Mouse (Mus musculus) T-helper 17 cell (primary cell): ENCODE results near the gene Col23a1.

Source experiments
- in situ Hi-C, 2 experiments: fragments of 300-600 bp; cut with MboI, MseI; formaldehyde crosslinking; loops; 1 replicate in 1 of 2; 2 replicates in 1 of 2; pipeline ENCODE4 v1.15.1; 2025; ENCODE audit warnings: high pct_unique_total_duplicates in 2 of 2

Gene Col23a1

GRCm38 (mm10) chr11:51470383-51471144, 180.8 kb downstream of the Col23a1 start:
- in situ Hi-C loops, result no loop called here

GRCm38 (mm10) chr11:51473686-51474085, 184.0 kb downstream of the Col23a1 start:
- in situ Hi-C loops, result no loop called here

- in situ Hi-C loops, result no loop called here
These were observed 186.8 kb downstream of the Col23a1 start for GRCm38 (mm10) chr11:51476543-51476942.

GRCm38 (mm10) chr11:51477571-51477970, 187.9 kb downstream of the Col23a1 start:
- in situ Hi-C loops, result no loop called here

- in situ Hi-C loops, result no loop called here
These were observed 192.5 kb downstream of the Col23a1 start for GRCm38 (mm10) chr11:51482251-51482650.

- in situ Hi-C loops, result no loop called here
These were observed 195.4 kb downstream of the Col23a1 start for GRCm38 (mm10) chr11:51485051-51485521.

- in situ Hi-C loops, result no loop called here
These were observed 196.2 kb downstream of the Col23a1 start for GRCm38 (mm10) chr11:51485775-51486464.

GRCm38 (mm10) chr11:51488813-51489212, 199.1 kb downstream of the Col23a1 start:
- in situ Hi-C loops, result no loop called here

GRCm38 (mm10) chr11:51493421-51493820, 203.7 kb downstream of the Col23a1 start:
- in situ Hi-C loops, result no loop called here

- in situ Hi-C loops, result no loop called here
These were observed 204.5 kb downstream of the Col23a1 start for GRCm38 (mm10) chr11:51494178-51494577.

GRCm38 (mm10) chr11:51499776-51500175, 210.1 kb downstream of the Col23a1 start:
- in situ Hi-C loops, result loop anchor here in 1 of 2 experiments (25.0 kb wide), 1 partner anchor 1862 kb away; no protein-coding TSS in a partner anchor

- in situ Hi-C loops, result loop anchor here in 1 of 2 experiments (25.0 kb wide), 1 partner anchor 1865 kb away; no protein-coding TSS in a partner anchor
These were observed 212.7 kb downstream of the Col23a1 start for GRCm38 (mm10) chr11:51502431-51502851.

GRCm38 (mm10) chr11:51504946-51505345, 215.2 kb downstream of the Col23a1 start:
- in situ Hi-C loops, result loop anchor here in 1 of 2 experiments (25.0 kb wide), 1 partner anchor 1868 kb away; no protein-coding TSS in a partner anchor

GRCm38 (mm10) chr11:51508053-51508452, 218.3 kb downstream of the Col23a1 start:
- in situ Hi-C loops, result loop anchor here in 1 of 2 experiments (25.0 kb wide), 1 partner anchor 1871 kb away; no protein-coding TSS in a partner anchor

- in situ Hi-C loops, result loop anchor here in 1 of 2 experiments (25.0 kb wide), 1 partner anchor 1872 kb away; no protein-coding TSS in a partner anchor
These were observed 219.5 kb downstream of the Col23a1 start for GRCm38 (mm10) chr11:51509211-51509610.

GRCm38 (mm10) chr11:51513019-51513418, 223.3 kb downstream of the Col23a1 start:
- in situ Hi-C loops, result loop anchor here (10.0 to 25.0 kb wide), 2 partner anchors 1802 to 1876 kb away; no protein-coding TSS in a partner anchor

- in situ Hi-C loops, result loop anchor here (10.0 to 25.0 kb wide), 2 partner anchors 1799 to 1878 kb away; no protein-coding TSS in a partner anchor
These were observed 225.6 kb downstream of the Col23a1 start for GRCm38 (mm10) chr11:51515346-51515745.

GRCm38 (mm10) chr11:51518100-51518499, 228.4 kb downstream of the Col23a1 start:
- in situ Hi-C loops, result loop anchor here (10.0 to 25.0 kb wide), 2 partner anchors 1797 to 1881 kb away; no protein-coding TSS in a partner anchor

GRCm38 (mm10) chr11:51518585-51518984, 228.9 kb downstream of the Col23a1 start:
- in situ Hi-C loops, result loop anchor here (10.0 to 25.0 kb wide), 2 partner anchors 1796 to 1881 kb away; no protein-coding TSS in a partner anchor

- in situ Hi-C loops, result loop anchor here in 1 of 2 experiments (25.0 kb wide), 1 partner anchor 1884 kb away; no protein-coding TSS in a partner anchor
These were observed 231.7 kb downstream of the Col23a1 start for GRCm38 (mm10) chr11:51521440-51521839.

GRCm38 (mm10) chr11:51523215-51523614, 233.5 kb downstream of the Col23a1 start:
- in situ Hi-C loops, result loop anchor here in 1 of 2 experiments (25.0 kb wide), 1 partner anchor 1886 kb away; no protein-coding TSS in a partner anchor
